Mouse (Mus musculus) forebrain, embryonic 16.5 days (tissue): ENCODE measurements around the gene St7. TPM values are rescaled to one million over a fixed set of nuclear protein-coding genes. Genes with fewer than 3 reads are reported as not detected.

Source experiments
- ATAC-seq: fragments of 200-750 bp; cut with Nextera tagmentation; 2 replicates; pipeline ENCODE4 v1.8.0; 2017; ENCODE audit warnings: mild to moderate bottlenecking, moderate library complexity
- H3K27ac ChIP-seq: fragments of 300-500 bp; sonication (generic); 2 replicates; pipeline ENCODE4 v1.5.1; 2014; ENCODE audit warnings: low read length, control low read depth
- H3K27me3 ChIP-seq: fragments of 300-500 bp; sonication (generic); replicated peaks from 2 replicates; pipeline ENCODE4 v1.6.1; 2014; ENCODE audit warnings: low read length; ENCODE audit not compliant: control insufficient read depth, insufficient read depth
- H3K36me3 ChIP-seq: fragments of 300-500 bp; sonication (generic); 2 replicates; pipeline ENCODE4 v1.6.1; 2014; ENCODE audit not compliant: control insufficient read depth, insufficient read depth
- H3K4me1 ChIP-seq: fragments of 300-500 bp; sonication (generic); replicated peaks from 2 replicates; pipeline ENCODE4 v1.6.1; 2014; ENCODE audit warnings: low read length; ENCODE audit not compliant: control insufficient read depth, insufficient read depth
- H3K4me2 ChIP-seq: fragments of 300-500 bp; sonication (generic); 2 replicates; pipeline ENCODE4 v1.6.1; 2014; ENCODE audit warnings: mild to moderate bottlenecking, low read length, control low read depth
- H3K4me3 ChIP-seq: fragments of 300-500 bp; sonication (generic); replicated peaks from 2 replicates; pipeline ENCODE4 v1.5.1; 2014; ENCODE audit warnings: mild to moderate bottlenecking, low read length, control low read depth
- H3K9ac ChIP-seq: fragments of 300-500 bp; sonication (generic); replicated peaks from 2 replicates; pipeline ENCODE4 v1.6.1; 2014; ENCODE audit warnings: low read depth, low read length, control low read depth
- H3K9me3 ChIP-seq: fragments of 300-500 bp; sonication (generic); 2 replicates; pipeline ENCODE4 v1.6.1; 2016; ENCODE audit warnings: low read length; ENCODE audit not compliant: control insufficient read depth
- WGBS: fragments of 180-500 bp; shearing (Covaris S2); extraction: QIAGEN DNeasy Blood & Tissue Kit; methylation state at CpG from one replicate; pipeline ENCODE4 v1.1.7; 2014; 5-methylcytosine and 5-hydroxymethylcytosine counted together
- polyA plus RNA-seq: library from polyadenylated mRNA; unstranded; fragments of >200 nt; fragmentation: Nextera tagmentation; extraction: Ambion mirVana; gene quantifications from 2 replicates; pipeline ENCODE4 v1.2.1, GENCODE M21; 2015

Gene St7
- polyA plus RNA-seq, 1 experiment from 2014 or later: 68.0 TPM

GRCm38 (mm10) chr6:17747724-17748123 is 55.0 kb downstream of the St7 start:
- no peak for ATAC-seq
- 85% methylated on average over 13 of the region's 13 CpGs for WGBS
- H3K4me2 ChIP-seq: no peak overlapping the region
- no peaks in the 10 kb centered on the region for H3K9me3 ChIP-seq
- H3K27me3 ChIP-seq: no peaks in the 10 kb centered on the region
- H3K4me1 ChIP-seq: peaks cover 10% of the 10 kb centered on the region
- no peaks in the 10 kb centered on the region for H3K36me3 ChIP-seq
- H3K27ac ChIP-seq: no peak overlapping the region
- no peak overlapping the region for H3K9ac ChIP-seq
- H3K4me3 ChIP-seq: no peak overlapping the region

GRCm38 (mm10) chr6:17748866-17749582 is 56.3 kb downstream of the St7 start:
- H3K27me3 ChIP-seq: no peaks in the 10 kb centered on the region
- H3K27ac ChIP-seq: peak overlapping the region; percentile 96
- ATAC-seq: peak; percentile 100
- peaks cover 18% of the 10 kb centered on the region for H3K4me1 ChIP-seq
- H3K4me2 ChIP-seq: peak overlapping the region; percentile 73
- 1% methylated on average over 18 of the region's 18 CpGs for WGBS
- peak overlapping the region; percentile 67 for H3K4me3 ChIP-seq
- no peaks in the 10 kb centered on the region for H3K9me3 ChIP-seq
- peak overlapping the region; percentile 88 for H3K9ac ChIP-seq
- H3K36me3 ChIP-seq: no peaks in the 10 kb centered on the region

- Histone ChIP-seq H3K36me3 (no peaks in the 10 kb centered on the region), H3K9me3 (no peaks in the 10 kb centered on the region), H3K27ac (peak overlapping the region; percentile 96), H3K9ac (peak overlapping the region; percentile 88), H3K27me3 (no peaks in the 10 kb centered on the region), H3K4me2 (peak overlapping the region; percentile 73), H3K4me3 (peak overlapping the region; percentile 67), H3K4me1 (peaks cover 21% of the 10 kb centered on the region)
- ATAC-seq: peak; percentile 32
- 22% methylated on average over 3 of the region's 3 CpGs for WGBS
Measured at GRCm38 (mm10) chr6:17749596-17749995, 56.9 kb downstream of the St7 start.

- H3K4me1 ChIP-seq: peaks cover 21% of the 10 kb centered on the region
- no peaks in the 10 kb centered on the region for H3K27me3 ChIP-seq
- H3K9ac ChIP-seq: peak overlapping the region; percentile 57
- H3K27ac ChIP-seq: no peak overlapping the region
- ATAC-seq: 0 out of 2 replicates have a peak, but pooled peaks have one; percentile 10
- no peaks in the 10 kb centered on the region for H3K9me3 ChIP-seq
- peak overlapping the region; percentile 67 for H3K4me3 ChIP-seq
- H3K36me3 ChIP-seq: no peaks in the 10 kb centered on the region
- WGBS: 49% methylated on average over 9 of the region's 9 CpGs
- H3K4me2 ChIP-seq: peak overlapping the region; percentile 73
Measured at GRCm38 (mm10) chr6:17750041-17750660, 57.4 kb downstream of the St7 start.

DNA sequence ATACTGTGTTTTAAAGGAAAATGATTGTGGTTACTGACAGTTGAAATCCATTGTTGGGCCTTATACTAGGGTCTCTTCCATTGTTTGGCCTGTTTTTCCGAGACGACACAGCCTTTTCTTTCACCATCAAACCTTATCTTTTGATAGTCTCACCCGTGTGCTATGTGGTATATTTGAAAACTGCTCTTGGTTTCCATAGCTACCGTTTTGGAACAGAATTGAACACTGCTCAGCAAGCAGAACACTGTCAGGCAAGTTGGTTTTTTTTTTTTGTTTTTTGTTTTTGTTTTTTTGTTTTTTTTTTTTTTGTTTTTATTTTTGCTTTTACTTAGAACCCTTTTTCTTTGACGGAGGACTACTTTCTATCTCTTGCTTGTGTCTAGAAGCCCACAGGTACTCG is 58.2 kb downstream of the St7 start:
- peak overlapping the region; percentile 73 for H3K4me2 ChIP-seq
- H3K27ac ChIP-seq: no peak overlapping the region
- 47% methylated on average over 6 of the region's 6 CpGs for WGBS
- peaks cover 24% of the 10 kb centered on the region for H3K4me1 ChIP-seq
- H3K4me3 ChIP-seq: peak overlapping the region; percentile 67
- H3K9me3 ChIP-seq: no peaks in the 10 kb centered on the region
- no peaks in the 10 kb centered on the region for H3K27me3 ChIP-seq
- ATAC-seq: no peak; the same call in 1 of the 2 replicates
- H3K36me3 ChIP-seq: no peaks in the 10 kb centered on the region
- peak overlapping the region; percentile 57 for H3K9ac ChIP-seq

DNA sequence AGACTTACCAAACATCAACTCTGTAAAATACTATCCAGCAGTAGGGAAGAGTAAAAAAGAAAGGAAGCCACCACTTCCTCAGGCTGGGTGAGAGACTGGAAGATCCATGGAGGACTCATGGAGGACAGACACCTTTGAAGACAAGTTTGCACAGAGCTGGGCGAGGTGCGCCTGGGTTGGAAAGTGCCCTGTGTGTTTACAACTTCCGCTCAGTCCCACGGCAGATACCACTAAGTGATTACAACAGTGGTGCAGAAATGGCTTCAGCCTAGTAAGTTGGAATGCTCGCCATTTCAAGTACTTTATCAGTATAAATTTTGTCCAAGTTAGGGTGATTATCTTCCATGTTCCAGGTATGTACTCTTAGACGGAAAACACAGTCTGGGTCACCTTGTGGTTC is 63.2 kb downstream of the St7 start:
- no peaks in the 10 kb centered on the region for H3K9me3 ChIP-seq
- 92% methylated on average over 6 of the region's 6 CpGs for WGBS
- ATAC-seq: no peak
- no peaks in the 10 kb centered on the region for H3K36me3 ChIP-seq
- no peak overlapping the region for H3K4me3 ChIP-seq
- no peak overlapping the region for H3K4me2 ChIP-seq
- H3K27ac ChIP-seq: no peak overlapping the region
- H3K27me3 ChIP-seq: no peaks in the 10 kb centered on the region
- H3K4me1 ChIP-seq: peaks cover 34% of the 10 kb centered on the region
- H3K9ac ChIP-seq: no peak overlapping the region

GRCm38 (mm10) chr6:17758568-17758967 is 65.8 kb downstream of the St7 start:
- WGBS: 58% methylated on average over 4 of the region's 4 CpGs

GRCm38 (mm10) chr6:17763963-17764659 is 71.4 kb downstream of the St7 start:
- WGBS: 70% methylated on average over 9 of the region's 9 CpGs
- Histone ChIP-seq H3K4me2 (no peak overlapping the region), H3K9me3 (no peaks in the 10 kb centered on the region), H3K4me1 (peaks cover 30% of the 10 kb centered on the region), H3K9ac (no peak overlapping the region), H3K27me3 (no peaks in the 10 kb centered on the region), H3K4me3 (no peak overlapping the region), H3K36me3 (no peaks in the 10 kb centered on the region), H3K27ac (peak overlapping the region; percentile 66)
- ATAC-seq: peak; percentile 7

More at GRCm38 (mm10) chr6:17758568-17758967, 65.8 kb downstream of the St7 start:
- Histone ChIP-seq H3K27ac (no peak overlapping the region), H3K4me1 (peaks cover 29% of the 10 kb centered on the region), H3K4me3 (no peak overlapping the region), H3K9ac (no peak overlapping the region), H3K9me3 (no peaks in the 10 kb centered on the region), H3K4me2 (no peak overlapping the region), H3K36me3 (no peaks in the 10 kb centered on the region), H3K27me3 (no peaks in the 10 kb centered on the region)
- no peak for ATAC-seq

DNA sequence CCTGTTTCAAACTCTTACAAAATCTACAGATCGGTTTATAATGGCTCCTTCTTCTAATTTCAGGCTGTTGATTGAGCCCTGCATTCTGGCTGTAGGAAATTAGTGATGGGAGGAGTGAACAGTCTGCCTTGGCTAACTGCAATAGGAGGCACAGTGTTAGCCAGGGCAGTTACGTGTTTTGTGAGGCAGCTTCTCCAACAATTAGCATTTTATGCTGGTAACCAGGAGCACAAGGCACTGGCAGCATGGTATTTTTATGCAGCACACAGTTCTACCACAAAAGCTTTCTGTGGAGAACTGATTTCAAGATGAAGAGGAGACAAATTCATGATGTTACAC is 71.9 kb downstream of the St7 start:
- H3K4me2 ChIP-seq: no peak overlapping the region
- no peaks in the 10 kb centered on the region for H3K36me3 ChIP-seq
- no peaks in the 10 kb centered on the region for H3K27me3 ChIP-seq
- H3K9me3 ChIP-seq: no peaks in the 10 kb centered on the region
- 24% methylated on average over 2 of the region's 2 CpGs for WGBS
- H3K4me1 ChIP-seq: peaks cover 30% of the 10 kb centered on the region
- H3K27ac ChIP-seq: peak overlapping the region; percentile 66
- H3K9ac ChIP-seq: no peak overlapping the region
- no peak overlapping the region for H3K4me3 ChIP-seq
- ATAC-seq: peak; percentile 87
